In genomic region chr1:50935484-50935883, GRCm38 (mm10) we compare ENCODE assay signal across 23 mouse cellular contexts. TPM values are rescaled to one million over a fixed set of nuclear protein-coding genes. Genes with fewer than 3 reads are reported as not detected.
DNase-seq lines count a peak whose midpoint lies in the region; ATAC-seq and TF ChIP-seq lines count a peak whose summit lies in the region.
"Had no signal": no experiment of that assay in that cellular context is flagged by ENCODE, and none has a peak within 500 bp of the region (broad histone marks: within the 10 kb centered on the region; RNA-seq: fewer than 3 reads in every experiment).

No protein-coding gene starts in this region.

- H3K4me3 ChIP-seq in layer of hippocampus, adult 2 months = no peak overlapping the region
- no peak overlapping the region for H3K4me3 ChIP-seq in liver, postnatal 0 days (ENCODE audit: low read depth, low read length)
- H3K4me3 ChIP-seq in liver, embryonic 12.5 days = no peak overlapping the region
- H3K4me3 ChIP-seq: gastrocnemius, adult 2 months; heart, embryonic 12.5 days; heart, embryonic 15.5 days had no signal

- H3K9ac ChIP-seq in liver, postnatal 0 days (replicated peaks) = no peak overlapping the region
- no peak overlapping the region for H3K9ac ChIP-seq in liver, embryonic 12.5 days
- H3K9ac ChIP-seq: forebrain, postnatal 0 days; heart, embryonic 12.5 days; heart, embryonic 15.5 days; hindbrain, embryonic 14.5 days had no signal

- H3K27ac ChIP-seq in layer of hippocampus, adult 2 months = peak overlapping the region; percentile 29; the same call in 1 of the 2 replicates
- no peak overlapping the region for H3K27ac ChIP-seq in liver, postnatal 0 days (ENCODE audit: low read depth)
- no peak overlapping the region for H3K27ac ChIP-seq in liver, embryonic 12.5 days
- H3K27ac ChIP-seq: gastrocnemius, adult 2 months; heart, embryonic 15.5 days; hindbrain, embryonic 14.5 days had no signal

- peak; percentile 64 for ATAC-seq in liver, postnatal 0 days
- ATAC-seq in liver, embryonic 12.5 days = no peak
- ATAC-seq in granulocyte monocyte progenitor cell, adult 5-6 weeks (replicated peaks; ENCODE audit: poor library complexity, severe bottlenecking) = peak; percentile 37; the same call in 1 of the 2 replicates
- ATAC-seq: activated CD4-positive, CD25-positive, alpha-beta regulatory T cell, adult 4 months; forebrain, embryonic 14.5 days; forebrain, postnatal 0 days had no signal

- no peaks in the 10 kb centered on the region for H3K9me3 ChIP-seq in liver, postnatal 0 days (ENCODE audit: low read length)
- H3K9me3 ChIP-seq in liver, embryonic 12.5 days (replicated peaks) = no peaks in the 10 kb centered on the region
- H3K9me3 ChIP-seq: heart, embryonic 12.5 days; heart, embryonic 15.5 days had no signal

- WGBS in liver, postnatal 0 days (ENCODE audit: insufficient replicate concordance) = 33% methylated on average over 2 of the region's 2 CpGs
- WGBS in liver, embryonic 12.5 days (ENCODE audit: insufficient replicate concordance) = 40% methylated on average over 2 of the region's 2 CpGs

- H3K36me3 ChIP-seq in liver, postnatal 0 days (replicated peaks; ENCODE audit: insufficient read depth, low read length) = no peaks in the 10 kb centered on the region
- no peaks in the 10 kb centered on the region for H3K36me3 ChIP-seq in liver, embryonic 12.5 days
- H3K36me3 ChIP-seq: heart, embryonic 12.5 days; heart, embryonic 15.5 days had no signal

- no peaks in the 10 kb centered on the region for H3K27me3 ChIP-seq in liver, postnatal 0 days (ENCODE audit: insufficient read depth, low read length)
- H3K27me3 ChIP-seq in liver, embryonic 12.5 days (replicated peaks) = no peaks in the 10 kb centered on the region; the same call in 1 of the 2 replicates
- H3K27me3 ChIP-seq: heart, embryonic 12.5 days; heart, embryonic 15.5 days had no signal

- TF ChIP-seq EP300 in liver, postnatal 0 days (IDR thresholded peaks at IDR 0.05; ENCODE audit: low read depth) = no peak

- intact Hi-C loops in left cerebral cortex, postnatal 4 days (cut with DNase I) = no loop called here

- no peak for TF ChIP-seq CTCF in layer of hippocampus, adult 2 months (conservative IDR thresholded peaks at IDR 0.05)
- no peak for TF ChIP-seq CTCF in liver, postnatal 0 days (IDR thresholded peaks at IDR 0.05; ENCODE audit: low read depth)

- no peak overlapping the region for H3K4me2 ChIP-seq in liver, postnatal 0 days (ENCODE audit: low read depth, low read length)
- H3K4me2 ChIP-seq in liver, embryonic 12.5 days = no peak overlapping the region
- H3K4me2 ChIP-seq: heart, embryonic 12.5 days; heart, embryonic 15.5 days; hindbrain, embryonic 14.5 days had no signal

- H3K4me1 ChIP-seq in liver, postnatal 0 days (ENCODE audit: insufficient read depth) = no peaks in the 10 kb centered on the region
- no peaks in the 10 kb centered on the region for H3K4me1 ChIP-seq in liver, embryonic 12.5 days
- H3K4me1 ChIP-seq: heart, embryonic 12.5 days; heart, embryonic 15.5 days had no signal

- DNase-seq in layer of hippocampus, adult 2 months (ENCODE audit: low spot score in 2 of 2) = no peak
- no peak for DNase-seq in layer of hippocampus, adult 9-11 months
- no peak for DNase-seq in liver, postnatal 0 days
- no peak for DNase-seq in urinary bladder, postnatal 36 days (ENCODE audit: low spot score in 2 of 2)
- no peak for DNase-seq in left cerebral cortex, postnatal 4 days
- DNase-seq: adrenal gland, adult 8-10 months; adrenal gland, postnatal 25 days; cerebellum, adult 11-12 months; cerebellum, adult 8-10 months; cerebellum, postnatal 36 days; forebrain, postnatal 0 days; gastrocnemius, adult 2 months; gastrocnemius, postnatal 14 days; heart, adult 18-20 months; heart, postnatal 14 days; heart, postnatal 4 days had no signal

RNA-seq across cellular contexts. Expression of gene Tmeff2, which starts 35.0 kb away (rescaled TPM):
- total RNA-seq in layer of hippocampus, adult 2 months (2021) = 10 to 100 TPM; 57.3 to 60.8 TPM
- 0.50 and 0.59 TPM in 2 replicates for polyA plus RNA-seq in liver, postnatal 0 days (2015; fragmentation: Nextera tagmentation; extraction: Ambion mirVana)
- polyA plus RNA-seq in liver, embryonic 12.5 days (2016; fragmentation: Nextera tagmentation; extraction: Ambion mirVana) = 0.50 and 0.56 TPM in 2 replicates
- not detected in 2 replicates for total RNA-seq in granulocyte monocyte progenitor cell, adult 5-6 weeks (2014; fragmentation: Nextera tagmentation)
- not detected in 2 replicates for total RNA-seq in granulocyte monocyte progenitor cell, adult 5-6 weeks (2017)
- 10 to 100 TPM; 35.9 to 41.7 TPM for total RNA-seq in left cerebral cortex, postnatal 4 days (2021)

Comparison
In these comparisons a context has a peak if more than half of its experiments do, and no peak if none do; other contexts are left out.
1. RNA of gene Tmeff2, which starts 35.0 kb away (total RNA-seq): 57.3 to 60.8 TPM in layer of hippocampus, adult 2 months and 35.9 to 41.7 TPM in left cerebral cortex, postnatal 4 days; not detected in granulocyte monocyte progenitor cell, adult 5-6 weeks; every median in the first group is over 10 times any median in the second.